Mouse (Mus musculus) small intestine, adult 2 months (tissue): ENCODE data around the gene Slc12a8.

Experiments used
- CTCF ChIP-seq: fragments of 200-500 bp; IDR thresholded peaks from 2 replicates; pipeline ENCODE4 v1.5.1; 2012; ENCODE audit warnings: low read depth, mild to moderate bottlenecking, control low read depth, inconsistent platforms, low read length, moderate library complexity, mixed read lengths; ENCODE audit not compliant: insufficient replicate concordance, insufficient read length; ENCODE audit errors: extremely low read depth
- POLR2A ChIP-seq: fragments of 200-500 bp; IDR thresholded peaks from 2 replicates; pipeline ENCODE4 v1.6.1; 2012; ENCODE audit warnings: low read depth, mild to moderate bottlenecking, control low read depth, inconsistent platforms, low read length, moderate library complexity

- no peak for TF ChIP-seq CTCF
- TF ChIP-seq POLR2A, result no peak
Observed at GRCm38 (mm10) chr16:33566467-33566866, 49.3 kb downstream of the Slc12a8 start.
